Mouse (Mus musculus): ENCODE data around the gene Ccdc124. TPM values are rescaled to one million over a fixed set of nuclear protein-coding genes. Genes with fewer than 3 reads are reported as not detected.

The Ccdc124 gene
- polyA plus RNA-seq, 1 experiment from 2014 or later: 166 TPM

GRCm38 (mm10) chr8:70840590-70840989 is 33.1 kb downstream of the Ccdc124 start:
- DNase-seq (ENCODE audit: low spot score, missing footprints): no peak
- no peak for ATAC-seq (ENCODE audit: low FRiP score)
- Histone ChIP-seq H3K9me3 (ENCODE audit: control insufficient read depth, low read length) (no peaks in the 10 kb centered on the region), H3K36me3 (ENCODE audit: control insufficient read depth, insufficient read depth, low read length) (no peaks in the 10 kb centered on the region), H3K4me1 (ENCODE audit: control insufficient read depth, insufficient read depth, low read length) (peaks cover 6% of the 10 kb centered on the region), H3K4me3 (ENCODE audit: low read depth, low read length) (no peak overlapping the region), H3K27me3 (ENCODE audit: control insufficient read depth, insufficient read depth, low read length) (no peaks in the 10 kb centered on the region; the same call in 1 of the 2 replicates), H3K9ac (ENCODE audit: low read length) (no peak overlapping the region), H3K27ac (ENCODE audit: low read depth, low read length) (no peak overlapping the region), H3K4me2 (no peak overlapping the region)
- WGBS: 55% methylated on average over 10 of the region's 10 CpGs

GRCm38 (mm10) chr8:70839408-70840351 is 34.1 kb downstream of the Ccdc124 start, which contains the start of gene Arrdc2:
Gene Arrdc2 (minus strand): TSS chr8:70839720.
- H3K36me3 ChIP-seq (ENCODE audit: control insufficient read depth, insufficient read depth, low read length): no peaks in the 10 kb centered on the region
- H3K4me1 ChIP-seq (ENCODE audit: control insufficient read depth, insufficient read depth, low read length): peaks cover 6% of the 10 kb centered on the region
- H3K9ac ChIP-seq (ENCODE audit: low read length): peak within 1 kb of the TSS; percentile 73
- H3K27me3 ChIP-seq (ENCODE audit: control insufficient read depth, insufficient read depth, low read length): no peaks in the 10 kb centered on the region; the same call in 1 of the 2 replicates
- H3K4me3 ChIP-seq (ENCODE audit: low read depth, low read length): peak within 1 kb of the TSS; percentile 60
- H3K9me3 ChIP-seq (ENCODE audit: control insufficient read depth, low read length): no peaks in the 10 kb centered on the region
- DNase-seq (ENCODE audit: low spot score, missing footprints) (peak; percentile 99), ATAC-seq (ENCODE audit: low FRiP score) (peak; percentile 96)
- H3K27ac ChIP-seq (ENCODE audit: low read depth, low read length): peak within 1 kb of the TSS; percentile 46; the same call in 1 of the 2 replicates
- WGBS: 3% methylated on average over 54 of the region's 55 CpGs
- H3K4me2 ChIP-seq: peak within 1 kb of the TSS; percentile 78

- ATAC-seq (ENCODE audit: low FRiP score): peak; percentile 49
- Histone ChIP-seq H3K4me3 (ENCODE audit: low read depth, low read length) (peak overlapping the region; percentile 60), H3K36me3 (ENCODE audit: control insufficient read depth, insufficient read depth, low read length) (peaks cover 2% of the 10 kb centered on the region; the same call in 1 of the 2 replicates), H3K27ac (ENCODE audit: low read depth, low read length) (peak overlapping the region; percentile 46; the same call in 1 of the 2 replicates), H3K27me3 (ENCODE audit: control insufficient read depth, insufficient read depth, low read length) (no peaks in the 10 kb centered on the region; the same call in 1 of the 2 replicates), H3K9ac (ENCODE audit: low read length) (peak overlapping the region; percentile 73), H3K4me2 (peak overlapping the region; percentile 78), H3K4me1 (ENCODE audit: control insufficient read depth, insufficient read depth, low read length) (peaks cover 6% of the 10 kb centered on the region), H3K9me3 (ENCODE audit: control insufficient read depth, low read length) (no peaks in the 10 kb centered on the region)
- WGBS: 4% methylated on average over 65 of the region's 66 CpGs
- DNase-seq (ENCODE audit: low spot score, missing footprints): no peak
Observed at GRCm38 (mm10) chr8:70838654-70839407, 34.9 kb downstream of the Ccdc124 start.

GRCm38 (mm10) chr8:70836666-70837065 is 37.1 kb downstream of the Ccdc124 start:
- peaks cover 7% of the 10 kb centered on the region for H3K4me1 ChIP-seq (ENCODE audit: control insufficient read depth, insufficient read depth, low read length)
- ATAC-seq (ENCODE audit: low FRiP score) (no peak), DNase-seq (ENCODE audit: low spot score, missing footprints) (no peak)
- WGBS: 89% methylated on average over 12 of the region's 12 CpGs
- no peak overlapping the region for H3K27ac ChIP-seq (ENCODE audit: low read depth, low read length)
- no peaks in the 10 kb centered on the region; the same call in 1 of the 2 replicates for H3K27me3 ChIP-seq (ENCODE audit: control insufficient read depth, insufficient read depth, low read length)
- no peak overlapping the region for H3K4me2 ChIP-seq
- no peak overlapping the region for H3K9ac ChIP-seq (ENCODE audit: low read length)
- peaks cover 2% of the 10 kb centered on the region; the same call in 1 of the 2 replicates for H3K36me3 ChIP-seq (ENCODE audit: control insufficient read depth, insufficient read depth, low read length)
- H3K9me3 ChIP-seq (ENCODE audit: control insufficient read depth, low read length): no peaks in the 10 kb centered on the region
- no peak overlapping the region for H3K4me3 ChIP-seq (ENCODE audit: low read depth, low read length)

GRCm38 (mm10) chr8:70834071-70834470 is 39.7 kb downstream of the Ccdc124 start:
- H3K9ac ChIP-seq (ENCODE audit: low read length): no peak overlapping the region
- no peak overlapping the region for H3K4me3 ChIP-seq (ENCODE audit: low read depth, low read length)
- H3K27ac ChIP-seq (ENCODE audit: low read depth, low read length): no peak overlapping the region
- ATAC-seq (ENCODE audit: low FRiP score): no peak
- no peak for DNase-seq (ENCODE audit: low spot score, missing footprints)
- no peaks in the 10 kb centered on the region for H3K9me3 ChIP-seq (ENCODE audit: control insufficient read depth, low read length)
- peaks cover 2% of the 10 kb centered on the region; the same call in 1 of the 2 replicates for H3K36me3 ChIP-seq (ENCODE audit: control insufficient read depth, insufficient read depth, low read length)
- no peaks in the 10 kb centered on the region; the same call in 1 of the 2 replicates for H3K27me3 ChIP-seq (ENCODE audit: control insufficient read depth, insufficient read depth, low read length)
- WGBS: 92% methylated on average over 3 of the region's 3 CpGs
- no peak overlapping the region for H3K4me2 ChIP-seq
- H3K4me1 ChIP-seq (ENCODE audit: control insufficient read depth, insufficient read depth, low read length): peaks cover 7% of the 10 kb centered on the region

GRCm38 (mm10) chr8:70833520-70833919 is 40.2 kb downstream of the Ccdc124 start:
- Histone ChIP-seq H3K4me3 (ENCODE audit: low read depth, low read length) (no peak overlapping the region), H3K27ac (ENCODE audit: low read depth, low read length) (no peak overlapping the region), H3K9me3 (ENCODE audit: control insufficient read depth, low read length) (no peaks in the 10 kb centered on the region), H3K27me3 (ENCODE audit: control insufficient read depth, insufficient read depth, low read length) (no peaks in the 10 kb centered on the region; the same call in 1 of the 2 replicates), H3K4me1 (ENCODE audit: control insufficient read depth, insufficient read depth, low read length) (peaks cover 4% of the 10 kb centered on the region), H3K9ac (ENCODE audit: low read length) (no peak overlapping the region), H3K36me3 (ENCODE audit: control insufficient read depth, insufficient read depth, low read length) (peaks cover 2% of the 10 kb centered on the region; the same call in 1 of the 2 replicates), H3K4me2 (no peak overlapping the region)
- ATAC-seq (ENCODE audit: low FRiP score) (peak; percentile 12; the same call in 1 of the 2 replicates), DNase-seq (ENCODE audit: low spot score, missing footprints) (no peak)
- 45% methylated on average over 15 of the region's 15 CpGs for WGBS

GRCm38 (mm10) chr8:70833018-70833482 is 40.7 kb downstream of the Ccdc124 start:
- Histone ChIP-seq H3K36me3 (ENCODE audit: control insufficient read depth, insufficient read depth, low read length) (peaks cover 2% of the 10 kb centered on the region; the same call in 1 of the 2 replicates), H3K27me3 (ENCODE audit: control insufficient read depth, insufficient read depth, low read length) (no peaks in the 10 kb centered on the region), H3K4me1 (ENCODE audit: control insufficient read depth, insufficient read depth, low read length) (0 out of 2 replicates have a peak, but pooled peaks cover 2% of the 10 kb centered on the region), H3K4me2 (no peak overlapping the region), H3K4me3 (ENCODE audit: low read depth, low read length) (no peak overlapping the region), H3K27ac (ENCODE audit: low read depth, low read length) (no peak overlapping the region), H3K9ac (ENCODE audit: low read length) (no peak overlapping the region), H3K9me3 (ENCODE audit: control insufficient read depth, low read length) (no peaks in the 10 kb centered on the region)
- ATAC-seq (ENCODE audit: low FRiP score) (0 out of 2 replicates have a peak, but pooled peaks have one; percentile 8), DNase-seq (ENCODE audit: low spot score, missing footprints) (no peak)
- WGBS: 69% methylated on average over 9 of the region's 9 CpGs

GRCm38 (mm10) chr8:70832371-70832770 is 41.4 kb downstream of the Ccdc124 start:
- Histone ChIP-seq H3K9me3 (ENCODE audit: control insufficient read depth, low read length) (no peaks in the 10 kb centered on the region), H3K4me3 (ENCODE audit: low read depth, low read length) (no peak overlapping the region), H3K9ac (ENCODE audit: low read length) (no peak overlapping the region), H3K36me3 (ENCODE audit: control insufficient read depth, insufficient read depth, low read length) (peaks cover 2% of the 10 kb centered on the region; the same call in 1 of the 2 replicates), H3K4me2 (no peak overlapping the region), H3K27ac (ENCODE audit: low read depth, low read length) (no peak overlapping the region), H3K4me1 (ENCODE audit: control insufficient read depth, insufficient read depth, low read length) (0 out of 2 replicates have a peak, but pooled peaks cover 2% of the 10 kb centered on the region), H3K27me3 (ENCODE audit: control insufficient read depth, insufficient read depth, low read length) (no peaks in the 10 kb centered on the region)
- DNase-seq (ENCODE audit: low spot score, missing footprints): no peak
- ATAC-seq (ENCODE audit: low FRiP score): no peak
- 61% methylated on average over 11 of the region's 11 CpGs for WGBS
